In the genomic region with DNA sequence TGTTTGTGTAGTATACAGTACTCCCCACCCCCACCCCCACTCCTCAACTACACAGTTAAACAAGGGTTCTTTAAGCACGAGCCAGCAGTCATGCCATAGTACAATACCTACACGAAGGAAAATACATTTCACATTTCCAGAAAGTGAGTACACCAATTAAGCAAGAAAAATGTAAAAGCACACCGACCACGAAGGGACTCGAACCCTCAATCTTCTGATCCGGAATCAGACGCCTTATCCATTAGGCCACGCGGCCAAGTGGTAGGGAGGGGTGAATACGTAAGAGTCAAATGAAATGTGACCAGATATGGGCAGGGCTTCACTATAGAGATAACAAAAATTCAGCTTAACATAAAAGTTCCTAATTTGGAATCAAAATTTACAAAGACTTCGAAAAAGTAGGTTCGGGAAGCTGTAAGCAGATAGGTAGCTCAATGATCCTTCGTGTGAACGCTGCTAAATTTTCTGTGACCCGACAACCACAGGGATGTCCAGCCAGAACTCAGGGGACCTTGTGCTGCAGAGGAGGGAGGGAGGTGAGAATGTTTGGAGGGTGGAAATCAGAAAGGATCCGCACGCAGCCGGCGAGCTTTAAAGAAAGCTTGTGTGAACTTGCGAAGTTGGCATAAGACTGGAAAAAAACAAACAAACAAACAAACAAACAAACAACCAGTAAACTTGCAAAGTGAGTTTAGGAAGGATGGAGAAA, we compare ENCODE assay signal across 8 mouse cellular contexts. TPM values are rescaled to one million over a fixed set of nuclear protein-coding genes. Genes with fewer than 3 reads are reported as not detected.
DNase-seq lines count a peak whose midpoint lies in the region; ATAC-seq and TF ChIP-seq lines count a peak whose summit lies in the region.

No protein-coding gene starts in this region.

- H3K27me3 ChIP-seq in thymus, adult 2 months (ENCODE audit: control insufficient read depth, insufficient read depth, low read length) = no peaks in the 10 kb centered on the region
- H3K27me3 ChIP-seq in intestine, embryonic 15.5 days (replicated peaks) = no peaks in the 10 kb centered on the region
- H3K27me3 ChIP-seq in small intestine, adult 2 months (ENCODE audit: control insufficient read depth, insufficient read depth, low read length) = 0 out of 2 replicates have a peak, but pooled peaks cover 2% of the 10 kb centered on the region

- DNase-seq in thymus, postnatal 10 days (ENCODE audit: low spot score in 2 of 2) = peak; percentile 15 to 37
- DNase-seq in thymus, adult 2 months = no peak
- peak; percentile 39 for DNase-seq in gastrocnemius, postnatal 10 days
- peak; percentile 86 to 91 for DNase-seq in left cerebral cortex, postnatal 25 days (ENCODE audit: low spot score in 2 of 2)
- DNase-seq in mesoderm, embryonic 11.5 days (ENCODE audit: low read depth, low spot score) = peak; percentile 84

- no peaks in the 10 kb centered on the region for H3K9me3 ChIP-seq in intestine, embryonic 15.5 days

- no peak overlapping the region; the same call in 1 of the 2 replicates for H3K4me3 ChIP-seq in thymus, adult 2 months (ENCODE audit: control insufficient read depth, insufficient read depth, low read length)
- peak overlapping the region; percentile 33 for H3K4me3 ChIP-seq in intestine, embryonic 15.5 days (replicated peaks)
- peak overlapping the region; percentile 28 for H3K4me3 ChIP-seq in small intestine, adult 2 months (ENCODE audit: low read depth, low read length)

- no peaks in the 10 kb centered on the region for H3K36me3 ChIP-seq in thymus, adult 2 months (ENCODE audit: control insufficient read depth, insufficient read depth, low read length)
- no peaks in the 10 kb centered on the region for H3K36me3 ChIP-seq in intestine, embryonic 15.5 days
- no peaks in the 10 kb centered on the region for H3K36me3 ChIP-seq in small intestine, adult 2 months (ENCODE audit: control insufficient read depth, insufficient read depth, low read length)

- peak overlapping the region; percentile 55 for H3K4me2 ChIP-seq in intestine, embryonic 15.5 days (replicated peaks)

- no peak for TF ChIP-seq CTCF in thymus, adult 2 months (IDR thresholded peaks at IDR 0.05; ENCODE audit: borderline replicate concordance, control insufficient read depth, extremely low read depth, insufficient read depth, low read length, poor library complexity)
- no peak for TF ChIP-seq CTCF in small intestine, adult 2 months (IDR thresholded peaks at IDR 0.05; ENCODE audit: extremely low read depth, insufficient read length, insufficient replicate concordance, low read depth, low read length)

- no peak overlapping the region for H3K27ac ChIP-seq in thymus, adult 2 months (ENCODE audit: control insufficient read depth, insufficient read depth, low read length)
- H3K27ac ChIP-seq in intestine, embryonic 15.5 days = no peak overlapping the region
- H3K27ac ChIP-seq in small intestine, adult 2 months (ENCODE audit: insufficient read depth, low read depth, low read length) = no peak overlapping the region

- WGBS in thymus, adult 2 months = 16% methylated on average over 20 of the region's 20 CpGs
- WGBS in intestine, embryonic 15.5 days = 4% methylated on average over 20 of the region's 20 CpGs
- 24% methylated on average over 20 of the region's 20 CpGs for WGBS in small intestine, adult 2 months

- H3K9ac ChIP-seq in intestine, embryonic 15.5 days = no peak overlapping the region

- ATAC-seq in common myeloid progenitor, adult 5-6 weeks (replicated peaks; ENCODE audit: low read depth, poor library complexity, severe bottlenecking) = peak; percentile 87
- ATAC-seq in intestine, embryonic 15.5 days = peak; percentile 86

- TF ChIP-seq POLR2A in thymus, adult 2 months (IDR thresholded peaks at IDR 0.05; ENCODE audit: control insufficient read depth, extremely low read depth, insufficient read depth, low read length, poor library complexity) = no peak
- TF ChIP-seq POLR2A in small intestine, adult 2 months (IDR thresholded peaks at IDR 0.05; ENCODE audit: low read depth, low read length) = no peak

- intact Hi-C loops in left cerebral cortex, postnatal 25 days (cut with DNase I) = loop anchor here (2.0 kb wide), 1 partner anchor 15 kb away; no protein-coding TSS in a partner anchor

- H3K4me1 ChIP-seq in thymus, adult 2 months (replicated peaks; ENCODE audit: control insufficient read depth, insufficient read depth, low read length) = peaks cover 2% of the 10 kb centered on the region
- H3K4me1 ChIP-seq in intestine, embryonic 15.5 days (replicated peaks) = no peaks in the 10 kb centered on the region
- H3K4me1 ChIP-seq in small intestine, adult 2 months (ENCODE audit: control insufficient read depth, insufficient read depth, insufficient read length, low read length) = no peaks in the 10 kb centered on the region

RNA-seq across cellular contexts. Expression of a gene that starts 36.2 kb away (rescaled TPM):
- polyA plus RNA-seq in thymus, adult 2 months (2012; rRNA removed) = 131 and 200 TPM in 2 replicates
- total RNA-seq in common myeloid progenitor, adult 5-6 weeks (2017) = 162 and 186 TPM in 2 replicates
- total RNA-seq in gastrocnemius, postnatal 10 days (2021) = 10 to 100 TPM; 27.9 to 36.8 TPM
- polyA plus RNA-seq in intestine, embryonic 15.5 days (2015; fragmentation: Nextera tagmentation; extraction: Ambion mirVana) = 155 and 156 TPM in 2 replicates
- total RNA-seq in left cerebral cortex, postnatal 25 days (2021) = 10 to 100 TPM; 34.3 to 41.2 TPM
- 34.0 and 46.4 TPM in 2 replicates for polyA plus RNA-seq in small intestine, adult 2 months (2012; rRNA removed)
